Mouse (Mus musculus): Measurements from ENCODE around the gene Sox1. TPM values are rescaled to one million over a fixed set of nuclear protein-coding genes. Genes with fewer than 3 reads are reported as not detected.

The Sox1 gene
- polyA plus RNA-seq, 1 experiment, result not detected

DNA sequence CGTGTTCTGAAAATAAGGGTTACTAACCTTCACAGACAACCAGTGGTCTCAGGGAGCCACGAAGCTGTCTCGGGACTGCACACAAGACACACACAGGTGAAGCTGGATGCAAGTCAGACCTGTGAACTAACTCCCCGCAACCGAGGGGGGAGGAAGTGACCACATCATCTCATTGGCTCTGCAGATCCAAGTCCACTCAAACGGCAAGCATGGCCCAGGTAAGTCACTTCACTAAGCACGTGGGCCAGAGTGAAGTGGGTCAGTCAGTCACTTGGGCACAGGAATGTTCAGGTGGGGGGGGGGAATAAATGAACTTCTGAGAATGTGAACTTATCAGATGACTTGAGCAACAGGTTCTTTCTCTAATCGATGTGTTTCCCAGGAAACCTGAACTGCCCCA, 30.8 kb downstream of the Sox1 start:
- DNase-seq (ENCODE audit: low spot score), result no peak

DNA sequence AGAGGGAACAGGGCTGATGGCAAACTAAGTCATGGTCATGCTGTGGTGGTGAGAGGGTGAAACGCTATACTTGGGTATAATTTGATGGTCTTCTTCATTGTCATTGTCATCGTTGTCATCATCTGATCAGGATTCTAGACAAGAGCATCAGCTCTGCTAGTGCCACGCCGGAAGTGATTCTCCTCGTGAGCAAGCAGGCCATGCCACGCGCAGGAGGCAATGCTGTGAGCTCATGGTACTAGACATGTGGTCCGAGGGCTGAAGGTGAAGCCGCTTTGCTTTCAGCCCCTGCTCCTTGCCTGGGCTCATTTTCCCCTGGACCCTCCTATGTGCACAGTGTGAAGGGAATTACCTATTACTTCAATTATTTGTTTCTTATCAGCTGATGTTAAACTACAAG, 32.3 kb downstream of the Sox1 start:
- DNase-seq (ENCODE audit: low spot score), result no peak

DNA sequence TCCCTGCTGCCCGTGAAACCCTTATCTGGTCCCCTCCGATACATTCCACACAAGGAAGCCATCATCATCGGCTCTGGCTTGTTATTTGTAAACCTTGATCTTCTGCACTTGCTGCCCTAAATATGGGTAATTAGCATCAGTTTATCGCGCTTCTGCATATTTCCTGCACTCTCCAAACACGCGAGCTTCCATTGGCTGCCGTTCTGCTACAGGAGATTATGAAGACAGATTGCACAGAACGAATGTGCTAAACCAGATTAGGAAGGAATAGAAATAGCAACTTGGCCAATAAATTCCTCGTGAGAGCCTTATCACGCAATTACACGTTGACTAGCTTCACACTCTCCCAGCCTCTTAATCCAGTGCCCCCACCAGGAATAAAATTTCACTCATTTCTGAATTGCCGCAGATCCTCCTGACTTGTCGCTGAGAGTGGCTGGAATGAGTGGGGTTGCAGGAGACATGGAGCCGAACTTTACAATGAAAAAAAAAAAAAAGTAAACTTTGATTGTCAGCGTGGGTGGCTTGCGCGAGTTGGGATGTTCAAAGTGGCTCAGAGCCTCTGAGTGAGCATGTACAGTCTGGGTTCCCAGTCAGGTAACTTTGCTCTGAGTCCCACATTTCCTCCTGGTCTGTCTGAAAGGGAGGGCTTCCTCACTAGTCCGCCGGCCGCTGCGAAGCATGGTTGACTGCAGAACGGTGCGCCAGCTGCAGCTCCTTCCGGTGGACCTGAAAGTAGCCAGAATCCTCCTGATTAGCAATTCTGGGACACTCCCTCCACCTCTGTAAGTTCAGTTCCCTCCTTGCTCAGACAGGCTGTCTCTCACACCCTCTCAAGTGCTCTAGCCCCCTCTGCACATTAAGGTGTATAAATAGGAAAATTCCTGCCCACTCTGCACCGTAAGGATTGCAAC, 33.0 kb downstream of the Sox1 start:
- DNase-seq (ENCODE audit: low spot score), result no peak

DNA sequence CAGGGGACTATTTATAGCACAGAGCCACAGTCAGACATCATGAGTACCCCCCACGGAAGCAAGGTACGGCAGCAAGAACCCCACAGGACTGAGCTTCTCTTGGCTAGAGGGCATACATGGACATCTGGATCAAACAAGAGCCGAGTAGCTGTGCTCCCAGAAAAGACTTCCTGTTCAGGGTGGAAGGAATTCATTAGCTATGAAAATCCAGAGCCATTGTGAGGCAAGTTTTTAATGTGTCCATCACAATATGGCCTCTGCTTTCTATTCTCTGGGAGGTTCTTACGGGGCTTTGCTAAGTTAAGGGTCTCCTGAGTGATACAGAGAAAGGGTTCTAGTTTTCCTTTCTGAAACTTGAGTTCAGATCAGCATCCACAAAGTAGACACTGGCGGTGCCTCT, 33.8 kb downstream of the Sox1 start:
- DNase-seq (ENCODE audit: low spot score), result no peak

DNA sequence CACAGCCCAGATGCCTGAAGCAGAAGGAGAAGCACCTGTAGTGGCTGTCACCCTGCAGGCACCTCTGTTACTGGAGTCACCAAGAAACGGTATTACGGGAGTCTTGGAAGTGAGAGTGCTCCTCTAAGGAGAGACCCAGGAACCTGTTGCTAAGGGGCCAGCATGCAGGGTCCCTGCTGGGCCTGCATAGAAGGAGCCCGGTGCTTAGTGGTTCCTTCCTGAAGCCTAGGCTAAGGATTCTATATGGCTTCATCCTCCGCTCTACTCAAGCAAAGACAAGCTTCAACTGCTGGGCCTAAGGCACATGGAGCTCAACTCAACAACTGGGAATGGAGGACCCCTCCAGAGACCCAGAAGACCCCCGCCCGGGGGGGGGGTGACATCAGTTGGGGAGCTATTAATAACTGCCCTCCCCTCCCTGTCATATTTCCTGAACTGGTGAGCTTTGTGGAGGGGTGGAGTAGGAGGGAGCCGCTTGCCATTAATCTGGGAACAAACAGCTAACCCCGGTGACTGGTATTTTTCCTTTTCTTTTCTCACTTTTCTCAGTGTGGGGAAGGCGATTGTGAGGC, 34.6 kb downstream of the Sox1 start:
- DNase-seq (ENCODE audit: low spot score), result no peak

DNA sequence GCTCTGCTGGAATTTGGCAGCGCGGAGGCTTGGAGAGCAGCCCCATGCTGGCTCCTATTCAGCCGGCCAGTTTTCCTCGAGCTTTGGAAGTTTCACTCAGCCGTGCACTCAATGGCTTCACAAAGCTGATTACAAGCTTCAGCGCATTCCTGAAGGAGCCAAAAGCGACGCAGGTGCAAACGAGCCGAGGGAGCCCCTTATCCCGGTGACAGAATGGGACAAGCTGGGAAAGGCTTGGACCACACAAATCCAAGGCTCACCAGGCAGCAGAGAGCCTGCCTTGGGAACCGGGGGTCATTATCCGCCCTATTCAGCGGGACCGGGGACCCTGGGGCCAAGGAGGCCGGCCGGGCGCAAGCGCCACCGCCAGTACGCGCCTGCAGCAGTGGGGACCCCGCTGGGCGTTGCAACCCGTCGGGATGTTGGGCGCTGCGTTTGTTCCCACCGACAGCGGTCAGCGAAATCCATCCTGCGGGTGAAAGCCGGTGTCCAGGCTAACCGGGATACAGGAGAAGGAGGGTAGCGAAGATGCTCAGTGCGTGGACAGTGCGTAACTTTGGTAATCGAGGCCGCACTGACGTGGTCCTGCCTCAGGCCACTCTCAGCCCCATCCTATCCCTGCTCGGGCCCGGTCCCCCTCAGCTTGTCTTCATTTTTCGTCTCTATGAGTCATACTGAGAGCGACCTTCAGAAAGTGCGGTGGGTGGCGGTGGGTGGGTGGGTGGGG, 35.2 kb downstream of the Sox1 start:
- DNase-seq (ENCODE audit: low spot score), result no peak

DNA sequence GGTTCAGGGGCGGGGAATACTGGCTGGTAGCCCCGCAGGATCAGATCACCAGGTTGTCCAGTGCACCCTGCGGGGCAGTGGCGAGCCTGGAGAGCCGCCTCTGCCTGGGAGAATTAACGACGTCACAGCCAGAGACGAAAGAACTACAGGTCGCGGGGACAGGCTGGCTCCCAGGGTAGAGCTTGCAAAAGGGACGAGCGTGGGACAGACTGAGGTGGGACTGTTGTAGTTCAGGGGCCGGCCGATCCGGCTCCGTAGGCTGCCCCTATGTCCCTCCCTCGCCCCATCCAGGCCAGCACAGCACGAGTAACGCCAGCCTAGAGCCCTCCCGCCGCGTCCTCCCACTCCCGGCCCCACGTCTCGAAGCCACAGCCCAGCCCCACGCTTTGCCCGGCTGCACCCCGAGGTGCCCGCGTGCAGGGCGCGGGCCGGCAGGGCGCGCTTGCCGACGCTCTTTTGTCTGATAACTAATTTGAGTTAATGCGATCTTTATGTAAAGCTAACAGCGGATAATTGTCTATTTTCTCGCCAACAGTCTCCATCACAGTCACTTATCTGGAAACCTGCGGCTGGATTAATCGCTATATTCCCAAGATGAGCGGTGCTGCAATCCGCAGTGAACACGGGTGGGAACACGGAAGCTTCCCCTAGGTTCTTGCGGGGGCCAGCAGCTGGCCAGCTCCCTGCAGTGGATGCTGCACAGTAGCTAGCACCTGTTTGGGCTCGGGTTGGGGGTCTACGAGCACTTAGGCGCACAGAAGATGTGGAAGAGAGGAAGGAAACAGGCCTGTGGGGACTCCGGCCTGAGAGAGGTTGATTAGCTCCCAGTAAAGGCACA, 36.0 kb downstream of the Sox1 start:
- DNase-seq (ENCODE audit: low spot score), result no peak

DNA sequence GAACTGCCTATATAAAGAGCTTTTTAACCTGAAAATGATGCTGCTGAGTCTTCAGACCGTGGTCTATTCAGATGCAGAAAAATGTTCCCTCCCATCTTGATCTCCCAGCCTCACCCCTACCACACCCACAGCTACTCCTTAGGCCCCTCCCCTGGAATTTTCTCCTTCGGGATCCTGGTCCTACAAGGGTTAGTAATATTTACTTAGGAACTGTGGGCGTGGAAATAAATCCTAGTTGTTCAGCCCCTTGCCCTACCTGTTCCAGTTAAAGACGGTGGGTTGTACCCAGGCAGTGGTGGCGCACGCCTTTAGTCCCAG, 36.6 kb downstream of the Sox1 start:
- no peak for DNase-seq (ENCODE audit: low spot score)

DNA sequence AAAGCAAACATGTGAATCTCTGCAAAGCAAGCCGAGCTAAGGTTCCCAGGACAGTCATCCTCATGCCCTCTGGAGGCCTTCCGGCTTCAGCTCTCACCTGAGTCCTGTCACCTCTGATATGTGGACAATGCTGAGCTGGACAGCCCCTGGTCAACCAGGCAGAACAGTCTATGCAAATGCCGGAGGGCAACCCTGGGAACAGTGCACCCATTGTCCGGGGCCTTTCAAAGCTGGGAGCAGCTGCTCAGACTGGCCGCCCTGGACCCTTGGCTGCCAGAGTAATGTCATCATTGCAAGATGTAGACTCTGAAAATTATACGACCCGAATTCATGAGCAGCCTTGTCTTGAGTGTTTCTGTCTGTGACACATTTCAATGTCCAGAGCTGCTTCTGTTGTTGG, 37.5 kb downstream of the Sox1 start:
- DNase-seq (ENCODE audit: low spot score), result no peak

DNA sequence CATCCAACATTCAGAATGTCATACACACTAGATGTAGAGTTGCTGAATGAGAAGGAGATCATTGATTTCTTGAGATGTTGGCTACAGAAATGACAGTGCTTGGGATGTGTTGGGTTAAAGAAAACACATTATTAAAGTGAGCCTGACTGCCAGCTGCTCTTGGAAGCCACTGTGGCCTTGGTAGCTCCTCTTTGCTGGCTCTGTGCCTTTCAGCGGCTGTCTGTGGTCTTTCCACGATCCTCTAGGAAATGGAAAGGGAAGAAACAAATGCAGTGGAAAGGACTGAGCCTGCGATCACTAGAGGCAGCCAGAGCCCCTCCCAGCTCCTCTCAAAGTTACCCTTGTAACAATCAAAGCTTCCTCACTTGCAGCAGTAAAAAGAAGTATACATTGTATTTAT, 39.7 kb downstream of the Sox1 start:
- DNase-seq (ENCODE audit: low spot score), result no peak

DNA sequence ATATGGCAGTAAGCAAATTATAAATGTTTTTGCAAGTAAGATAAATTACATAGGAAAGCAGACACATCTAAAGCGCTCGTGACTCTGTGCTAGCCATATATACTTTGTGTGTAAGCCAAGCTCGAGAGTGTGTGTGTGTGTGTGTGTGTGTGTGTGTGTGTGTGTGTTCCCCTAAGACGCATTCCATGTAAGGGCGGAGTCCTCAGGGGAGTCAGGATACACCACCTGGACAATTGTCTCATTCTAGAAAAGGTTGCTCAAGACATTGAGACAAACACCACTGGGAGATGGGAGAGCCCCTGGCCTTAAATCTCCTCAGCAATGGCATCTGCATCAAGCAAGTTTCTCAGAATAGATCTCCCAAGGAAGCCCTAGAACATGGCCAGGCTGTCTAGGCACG, 42.9 kb downstream of the Sox1 start:
- no peak for DNase-seq (ENCODE audit: low spot score)

DNA sequence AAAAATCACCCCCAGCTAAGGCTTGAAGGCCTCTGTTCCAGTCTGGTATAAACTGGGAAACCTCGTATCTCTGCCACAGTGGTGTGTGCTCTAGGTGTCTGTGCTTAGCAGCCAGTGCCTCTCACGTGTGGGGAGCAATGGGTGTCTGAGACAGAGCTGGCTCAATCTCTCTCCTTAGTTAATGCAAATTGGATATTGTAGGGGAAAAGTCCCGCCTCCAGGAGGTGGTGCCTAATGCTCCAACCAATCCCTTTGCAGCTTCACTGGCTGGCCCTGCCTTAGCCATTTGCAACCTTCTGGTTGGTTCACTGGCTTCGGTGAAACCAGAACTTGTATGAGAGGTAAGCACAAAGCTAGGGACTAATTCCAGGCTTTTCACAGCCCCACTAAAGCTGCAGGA, 43.9 kb downstream of the Sox1 start:
- no peak for DNase-seq (ENCODE audit: low spot score)

DNA sequence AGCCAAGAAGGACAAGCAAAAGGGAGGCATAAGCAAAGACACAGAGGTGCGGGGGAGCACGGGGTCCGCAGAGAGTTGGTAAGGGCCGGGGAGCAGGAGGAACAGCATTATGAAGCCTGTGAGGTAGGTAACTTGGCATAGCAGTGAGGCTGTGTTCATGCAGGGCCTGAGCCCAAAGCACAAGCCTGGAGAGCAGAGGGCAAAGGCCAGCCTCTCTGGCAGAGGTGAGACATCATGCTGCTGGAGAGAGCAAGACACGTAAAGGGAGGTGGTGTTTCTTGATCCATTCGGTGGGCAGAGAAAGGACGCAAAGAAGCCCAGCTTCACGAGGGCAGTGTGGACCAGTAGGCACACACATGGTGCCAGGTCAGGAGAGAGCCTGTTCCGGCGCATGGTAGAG, 44.8 kb downstream of the Sox1 start:
- no peak for DNase-seq (ENCODE audit: low spot score)

DNA sequence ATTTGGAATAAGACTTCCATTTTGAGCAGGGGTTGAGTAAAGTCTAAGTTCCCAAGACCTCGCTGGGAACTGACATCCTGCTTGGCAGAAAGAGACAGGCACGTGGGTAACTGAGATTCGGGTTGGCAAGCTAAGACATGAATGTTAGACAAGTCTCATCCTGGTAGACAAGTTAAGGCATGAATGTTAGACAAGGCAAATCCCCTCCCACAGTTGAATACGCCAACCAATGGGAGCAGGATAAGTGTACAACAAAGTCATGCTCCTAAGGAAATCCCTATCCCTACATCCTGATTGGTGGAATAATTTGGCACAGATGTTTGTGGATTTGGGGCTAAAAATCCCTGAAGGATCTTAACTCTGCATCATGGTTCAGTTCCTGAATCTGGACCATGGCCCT, 45.9 kb downstream of the Sox1 start:
- DNase-seq (ENCODE audit: low spot score), result no peak

DNA sequence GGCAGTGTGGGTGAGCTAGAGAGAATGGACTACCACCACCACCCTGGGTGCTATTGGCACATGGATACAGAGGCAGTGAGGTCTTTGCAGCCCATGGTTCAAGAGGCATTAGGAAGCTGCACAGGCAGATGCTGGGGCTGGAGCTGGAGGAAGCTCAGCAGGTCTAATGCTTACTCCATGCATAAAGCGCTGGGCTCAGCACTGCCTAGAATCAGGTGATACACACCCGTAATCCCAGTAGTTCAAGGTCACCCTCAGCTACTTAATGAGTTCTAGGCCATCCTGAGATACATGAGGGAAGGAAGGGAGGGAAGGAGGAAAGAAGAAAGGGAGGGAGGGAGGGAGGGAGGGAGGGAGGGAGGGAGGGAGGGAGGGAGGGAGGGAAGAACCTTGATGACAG, 50.2 kb downstream of the Sox1 start:
- DNase-seq (ENCODE audit: low spot score), result no peak

DNA sequence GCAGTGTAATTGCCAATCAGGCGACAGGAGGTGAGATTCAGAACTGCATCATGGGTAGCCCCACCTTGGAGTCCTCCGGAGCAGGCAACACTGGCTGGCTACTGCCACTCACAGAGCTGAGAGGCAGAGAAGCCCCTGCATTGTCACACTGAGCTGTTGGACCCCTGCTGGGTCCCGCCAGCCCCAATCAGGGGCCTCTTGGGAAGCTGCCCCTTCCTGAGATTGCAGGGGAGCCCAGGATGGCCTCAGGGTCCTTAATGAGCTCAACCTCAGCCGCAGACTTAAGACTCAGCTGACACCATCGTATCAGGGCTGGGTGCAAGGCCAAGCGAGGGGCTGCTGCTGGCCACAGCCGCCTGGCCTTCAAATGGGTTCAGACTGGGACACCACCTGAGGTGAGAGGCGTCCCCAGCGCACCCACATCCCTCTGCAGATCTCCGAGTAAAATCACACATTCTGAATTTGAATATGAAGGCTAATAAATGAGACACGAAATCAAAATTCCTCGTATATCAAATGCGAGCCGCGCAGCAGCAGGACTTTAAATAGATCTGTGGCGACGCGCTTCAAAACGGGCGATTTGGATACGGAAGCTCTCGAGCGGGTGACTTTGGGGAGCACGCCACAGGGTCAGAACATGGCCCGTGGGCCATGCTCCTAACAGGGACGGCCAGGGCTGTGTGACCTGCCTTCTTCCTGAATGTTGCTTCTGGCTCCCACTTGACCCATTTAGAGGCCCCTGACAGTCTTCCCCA, 51.0 kb downstream of the Sox1 start:
- DNase-seq (ENCODE audit: low spot score), result no peak

Other genes with a start within 250 kb of the Sox1 start
- not detected in 2 replicates for gene A230072I06Rik, start 116.5 kb upstream of the Sox1 start, polyA plus RNA-seq (2012; rRNA removed)
- gene Spaca7, start 177.7 kb downstream of the Sox1 start, polyA plus RNA-seq (2012; rRNA removed), result not detected in 2 replicates